Mouse (Mus musculus): Measurements from ENCODE around the gene Mmd2.

DNA sequence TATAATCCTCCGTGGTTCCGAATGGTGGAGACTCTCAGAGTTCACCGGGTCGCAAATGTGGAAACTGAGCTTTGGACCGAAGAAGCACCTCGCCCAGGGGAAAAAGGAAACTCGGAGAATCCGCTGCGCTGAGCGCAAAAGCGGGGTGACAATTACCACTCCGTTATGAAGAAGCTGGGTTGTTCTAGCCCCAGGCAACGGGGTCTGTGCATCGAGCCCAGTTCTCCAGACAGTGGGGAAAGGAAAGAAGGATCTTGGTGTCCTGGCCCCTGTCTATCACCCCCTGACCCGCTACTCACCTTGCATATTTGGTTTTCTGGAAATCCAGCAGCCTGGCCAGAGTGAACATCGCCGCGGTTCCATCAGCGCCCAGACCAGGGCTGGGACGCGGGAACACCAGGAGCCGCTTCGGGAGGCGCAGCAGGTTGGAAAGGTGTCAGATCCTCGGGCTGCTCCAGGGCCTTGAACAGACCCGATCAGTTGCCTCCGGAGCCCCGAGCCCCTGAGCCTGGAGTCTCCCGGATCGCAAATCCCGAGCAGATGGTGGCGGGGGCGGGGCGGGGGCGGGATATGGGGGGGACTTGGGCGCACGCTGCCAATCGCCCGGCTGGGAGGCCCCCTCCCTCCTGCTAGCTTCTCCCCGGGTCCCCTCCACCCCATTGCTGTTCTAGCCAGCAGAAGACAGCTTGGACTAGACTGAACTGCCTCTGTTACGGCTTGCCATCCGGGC, at the start of gene Mmd2:
- TF ChIP-seq CTCF (IDR thresholded peaks at IDR 0.05; ENCODE audit: low read depth, low read length) (no peak), POLR2A (IDR thresholded peaks at IDR 0.05; ENCODE audit: extremely low read depth, insufficient read depth, low read length) (no peak)

Measured in liver, adult 2 months (tissue).